Comparison of ENCODE assay signal across 1 mouse cellular context in the genomic region with DNA sequence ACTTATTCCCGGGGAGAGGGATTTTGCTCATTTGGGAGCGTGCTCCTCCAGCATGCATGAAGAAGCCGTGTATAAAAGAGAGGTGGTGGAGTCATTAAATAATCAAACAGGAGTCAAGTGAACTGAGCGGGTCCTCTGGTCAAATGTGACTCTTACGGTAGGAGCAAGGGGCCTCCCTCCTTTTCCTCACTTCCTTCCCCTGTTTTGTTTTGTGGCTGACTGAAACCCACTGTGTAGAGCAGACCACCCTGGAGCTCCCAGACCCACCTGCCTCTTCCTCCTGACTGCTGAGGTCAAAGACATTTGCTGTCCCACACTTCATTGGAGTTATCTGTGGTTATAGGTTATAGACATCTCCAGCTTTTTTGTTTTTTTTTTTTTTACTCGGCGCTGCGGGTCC.
TF ChIP-seq lines count a peak whose summit lies in the region.

No protein-coding gene starts in this region.

TF ChIP-seq in CH12.LX, 34 proteins besides CTCF, POLR2A, EP300 and RAD21 (continued from another document):
- no peak for TF ChIP-seq JUND (conservative IDR thresholded peaks at IDR 0.05; ENCODE audit: low read depth, low read length)
- no peak for TF ChIP-seq POLR2AphosphoS2 (IDR thresholded peaks at IDR 0.05; ENCODE audit: low read depth, low read length)
- no peak for TF ChIP-seq ZKSCAN1 (IDR thresholded peaks at IDR 0.05; ENCODE audit: borderline replicate concordance, low read depth, low read length)
- TF ChIP-seq MAFK (IDR thresholded peaks at IDR 0.05; ENCODE audit: insufficient replicate concordance, low read length): no peak
- no peak for TF ChIP-seq TCF12 (IDR thresholded peaks at IDR 0.05; ENCODE audit: low read depth, low read length)
